Mouse (Mus musculus) liver, embryonic 14 days (tissue): ENCODE results near the gene Defa20. TPM values are rescaled to one million over a fixed set of nuclear protein-coding genes. Genes with fewer than 3 reads are reported as not detected.

ENCODE experiments used
- polyA plus RNA-seq: library from polyadenylated mRNA; depleted of rRNA; stranded (reverse); fragments of >200 nt; gene quantifications from 2 replicates; pipeline ENCODE4 v1.2.3, GENCODE M21; 2012; rRNA removed

The Defa20 gene
- not detected in 2 replicates for polyA plus RNA-seq

GRCm38 (mm10) chr8:21508958-21509357 is at the start of gene Defa20:
Defa20 (plus strand) TSS chr8:21509258.

GRCm38 (mm10) chr8:21528732-21529131 is 19.7 kb downstream of the Defa20 start, which contains the start of gene Defa32:
Defa32 (plus strand) TSS chr8:21529032.

Other genes starting within 250 kb of the Defa20 start
- gene Defa27, start 193.7 kb upstream of the Defa20 start, polyA plus RNA-seq = not detected in 2 replicates
- gene Defa29, start 182.2 kb upstream of the Defa20 start, polyA plus RNA-seq = not detected in 2 replicates
- not detected in 2 replicates for gene Defa2, start 130.7 kb upstream of the Defa20 start, polyA plus RNA-seq
- not detected in 2 replicates for gene Defa33, start 117.4 kb upstream of the Defa20 start, polyA plus RNA-seq
- gene Defa36, start 81.8 kb upstream of the Defa20 start, polyA plus RNA-seq = not detected in 2 replicates
- not detected in 2 replicates for gene Gm7849, start 52.7 kb upstream of the Defa20 start, polyA plus RNA-seq
- gene Defa32, start 19.8 kb downstream of the Defa20 start, polyA plus RNA-seq = not detected in 2 replicates
- not detected in 2 replicates for gene Defa37, start 56.1 kb downstream of the Defa20 start, polyA plus RNA-seq
- gene Defa28, start 73.7 kb downstream of the Defa20 start, polyA plus RNA-seq = not detected in 2 replicates
- gene Gm7861, start 85.2 kb downstream of the Defa20 start, polyA plus RNA-seq = not detected in 2 replicates
- gene Defa26, start 108.9 kb downstream of the Defa20 start, polyA plus RNA-seq = not detected in 2 replicates
- not detected in 2 replicates for gene Defa17, start 146.5 kb downstream of the Defa20 start, polyA plus RNA-seq
- gene Defa34, start 156.5 kb downstream of the Defa20 start, polyA plus RNA-seq = not detected in 2 replicates
- not detected in 2 replicates for gene AY761184, start 194.4 kb downstream of the Defa20 start, polyA plus RNA-seq
- gene Defa24, start 225.2 kb downstream of the Defa20 start, polyA plus RNA-seq = not detected in 2 replicates